Mouse (Mus musculus) 416B (cell line): ENCODE results near the gene Gm49378.

ENCODE experiments used
- DNase-seq: peaks from one replicate; pipeline ENCODE4 v3.0.0; 2011; ENCODE audit warnings: low read depth

The Gm49378 gene

GRCm38 (mm10) chr14:55637795-55638194 lies at the start of gene Gm49378:
TSS of gene Gm49378 (minus strand) at chr14:55637895.
- DNase-seq = no peak

GRCm38 (mm10) chr14:55682118-55682493 lies 44.4 kb upstream of the Gm49378 start:
- no peak for DNase-seq

- peak; percentile 98 for DNase-seq
These were observed 43.7 kb upstream of the Gm49378 start, which contains the start of gene Tinf2 for GRCm38 (mm10) chr14:55681160-55682117. TSS of gene Tinf2 (minus strand) at chr14:55681820.

GRCm38 (mm10) chr14:55677615-55678014 lies 39.9 kb upstream of the Gm49378 start:
- no peak for DNase-seq

GRCm38 (mm10) chr14:55672741-55673060 lies 35.0 kb upstream of the Gm49378 start:
- no peak for DNase-seq

- DNase-seq = peak; percentile 99
These were observed 34.4 kb upstream of the Gm49378 start, which contains the start of the genes Gmpr2 and Nedd8 for GRCm38 (mm10) chr14:55671833-55672740. TSS of gene Gmpr2 (plus strand) at chr14:55671941. TSS of gene Nedd8 (minus strand) at chr14:55672124.

GRCm38 (mm10) chr14:55671486-55671832 lies 33.8 kb upstream of the Gm49378 start:
- DNase-seq = no peak

GRCm38 (mm10) chr14:55660636-55661035 lies 22.9 kb upstream of the Gm49378 start:
- no peak for DNase-seq

- DNase-seq = peak; percentile 86
These were observed 22.4 kb upstream of the Gm49378 start, which contains the start of gene Mdp1 for GRCm38 (mm10) chr14:55659960-55660573. TSS of gene Mdp1 (minus strand) at chr14:55660508.

GRCm38 (mm10) chr14:55658011-55658410 lies 20.3 kb upstream of the Gm49378 start:
- DNase-seq = no peak

- DNase-seq = no peak
These were observed 19.2 kb upstream of the Gm49378 start for GRCm38 (mm10) chr14:55656935-55657334.

GRCm38 (mm10) chr14:55651528-55651927 lies 13.8 kb upstream of the Gm49378 start:
- DNase-seq = no peak

GRCm38 (mm10) chr14:55649884-55650283 lies 12.2 kb upstream of the Gm49378 start, which contains the start of gene Tssk4:
TSS of gene Tssk4 (plus strand) at chr14:55650184.
- no peak for DNase-seq

- peak; percentile 62 for DNase-seq
These were observed 6.7 kb upstream of the Gm49378 start for GRCm38 (mm10) chr14:55644261-55644888.

- DNase-seq = peak; percentile 87
These were observed 5.6 kb upstream of the Gm49378 start, which contains the start of gene Tm9sf1 for GRCm38 (mm10) chr14:55643060-55643907. TSS of gene Tm9sf1 (minus strand) at chr14:55643806.

- DNase-seq = no peak
These were observed 5.0 kb upstream of the Gm49378 start for GRCm38 (mm10) chr14:55642679-55643059.

- DNase-seq = peak; percentile 52
These were observed 3.6 kb upstream of the Gm49378 start for GRCm38 (mm10) chr14:55641291-55641690.

GRCm38 (mm10) chr14:55640816-55641215 lies 3.1 kb upstream of the Gm49378 start:
- DNase-seq = no peak

GRCm38 (mm10) chr14:55635523-55636007 lies 2.1 kb downstream of the Gm49378 start, which contains the start of gene Ipo4:
TSS of gene Ipo4 (minus strand) at chr14:55635957.
- DNase-seq = peak; percentile 94

- peak; percentile 39 for DNase-seq
These were observed 2.7 kb downstream of the Gm49378 start for GRCm38 (mm10) chr14:55634874-55635522.
